Mouse (Mus musculus) adrenal gland, adult 18-20 months (tissue): ENCODE results near the gene Olfr266. TPM values are rescaled to one million over a fixed set of nuclear protein-coding genes. Genes with fewer than 3 reads are reported as not detected.

Experiments used
- DNase-seq, 2 experiments: peaks; one replicate each; pipeline ENCODE4 v3.0.0; 2021 to 2022; ENCODE audit warnings: low spot score in 2 of 2
- long read RNA-seq, 2 experiments: library from polyadenylated mRNA; stranded (forward); transcript quantifications; one replicate each; pipeline ENCODE4 v2.0.0; 2021
- total RNA-seq, 2 experiments: library from RNA; stranded (reverse); gene quantifications; 1 replicate in 1 of 2; 2 replicates in 1 of 2; pipeline ENCODE4 v1.2.3; 2021

Gene Olfr266
- total RNA-seq = not detected
- long read RNA-seq, experiment 1 = 0 reads
- long read RNA-seq, experiment 2 = 0 reads

GRCm38 (mm10) chr3:106826187-106826586 is at the start of gene Olfr266:
TSS of gene Olfr266 (minus strand) at chr3:106826287.
- DNase-seq = no peak

DNA sequence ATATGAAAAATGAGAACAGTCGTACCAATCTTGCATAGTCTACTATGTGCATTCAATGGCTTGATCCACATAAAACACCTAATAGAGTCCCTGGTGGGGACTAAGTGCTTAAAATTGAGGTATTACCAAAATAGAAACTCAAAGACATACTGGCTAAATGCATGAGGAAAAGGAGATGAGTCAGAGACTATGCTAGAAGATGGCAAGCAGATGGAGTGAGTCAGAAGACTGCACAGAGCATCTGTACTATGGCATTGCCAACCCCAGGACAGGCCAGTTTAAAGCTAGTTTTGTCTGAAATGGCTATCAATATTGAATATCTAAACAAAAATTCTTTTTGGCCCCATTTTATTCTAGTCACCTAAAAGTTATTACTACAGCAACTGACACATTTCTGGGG is 49.5 kb upstream of the Olfr266 start:
- DNase-seq = no peak

GRCm38 (mm10) chr3:106872893-106873292 is 46.8 kb upstream of the Olfr266 start:
- no peak for DNase-seq

DNA sequence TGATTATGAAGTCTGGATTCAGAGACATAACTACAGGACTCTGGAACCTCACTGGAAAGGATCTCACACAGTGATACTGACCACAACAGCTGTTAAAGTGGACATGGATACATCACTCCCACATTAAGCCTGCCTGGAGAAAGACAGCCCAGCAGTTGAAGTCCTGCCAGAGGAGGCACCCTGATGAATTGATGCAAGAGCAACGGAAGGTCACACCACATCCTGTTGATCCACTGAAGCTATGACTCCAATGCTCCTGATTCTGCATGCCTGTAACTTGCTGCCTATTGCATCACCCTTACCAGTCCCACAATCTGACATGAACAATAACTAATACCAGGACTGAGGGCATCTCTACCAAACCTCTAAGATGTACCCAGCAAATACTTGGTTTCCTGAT is 6.0 kb upstream of the Olfr266 start:
- DNase-seq = no peak

- no peak for DNase-seq
Measured at GRCm38 (mm10) chr3:106817676-106818075, 8.4 kb downstream of the Olfr266 start.

DNA sequence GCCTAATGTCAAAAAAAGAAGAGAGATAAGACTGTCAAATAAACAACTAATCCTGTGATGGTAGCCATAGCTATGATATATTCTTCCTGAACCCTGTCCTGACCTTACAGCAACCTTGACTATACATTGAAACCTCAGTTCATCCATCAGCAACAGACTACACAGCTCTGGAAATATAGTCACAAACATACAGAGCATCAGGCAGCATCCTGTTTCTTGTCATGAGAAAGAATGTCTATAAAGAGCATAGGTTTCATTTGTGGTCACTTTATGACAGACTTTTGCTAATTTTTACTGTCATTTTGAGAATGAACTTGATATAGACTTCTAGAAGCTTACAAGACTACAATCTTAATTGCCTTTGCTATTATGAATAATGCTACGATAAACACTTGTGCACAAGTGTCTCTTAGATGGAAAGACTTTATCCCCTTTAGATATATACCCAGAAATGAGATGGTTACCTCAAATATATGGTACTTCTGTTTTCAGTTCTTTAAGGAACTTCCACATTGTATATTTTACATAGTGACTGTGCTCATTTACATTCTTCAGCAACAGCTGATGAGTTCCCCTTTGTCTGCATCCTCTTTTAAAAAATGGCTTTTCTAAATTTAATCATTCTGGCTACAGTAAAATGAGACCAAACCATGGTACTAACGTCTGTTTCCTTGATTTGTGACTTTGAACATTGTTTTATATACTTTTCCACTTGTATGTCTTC is 17.0 kb downstream of the Olfr266 start:
- DNase-seq = no peak

DNA sequence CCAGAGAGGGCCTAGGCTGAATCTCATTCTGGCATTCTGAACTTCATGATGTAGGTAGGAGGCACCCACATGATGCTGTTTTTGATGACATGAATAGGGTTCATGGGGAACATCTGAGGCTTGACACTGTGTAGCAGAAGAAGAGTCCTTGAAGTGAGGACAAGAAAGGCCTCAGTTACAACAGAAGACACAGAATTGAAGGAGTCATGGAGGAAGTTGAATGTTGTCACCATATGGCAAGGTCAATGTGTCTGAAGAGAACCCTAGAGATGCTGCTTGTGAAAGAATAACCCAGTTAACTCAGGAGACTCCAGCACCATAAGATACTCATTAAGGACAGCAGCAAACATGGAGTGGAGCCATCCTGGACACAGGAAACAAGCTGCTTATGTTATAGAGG is 28.0 kb downstream of the Olfr266 start:
- DNase-seq = no peak

- no peak for DNase-seq
Measured at GRCm38 (mm10) chr3:106789930-106790329, 36.2 kb downstream of the Olfr266 start, which contains the start of gene Cd53. TSS of gene Cd53 (minus strand) at chr3:106790149.

- no peak for DNase-seq
Measured at GRCm38 (mm10) chr3:106788440-106788887, 37.6 kb downstream of the Olfr266 start.

GRCm38 (mm10) chr3:106787972-106788371 is 38.1 kb downstream of the Olfr266 start:
- DNase-seq = no peak

- DNase-seq = no peak
Measured at GRCm38 (mm10) chr3:106785130-106785529, 41.0 kb downstream of the Olfr266 start.

DNA sequence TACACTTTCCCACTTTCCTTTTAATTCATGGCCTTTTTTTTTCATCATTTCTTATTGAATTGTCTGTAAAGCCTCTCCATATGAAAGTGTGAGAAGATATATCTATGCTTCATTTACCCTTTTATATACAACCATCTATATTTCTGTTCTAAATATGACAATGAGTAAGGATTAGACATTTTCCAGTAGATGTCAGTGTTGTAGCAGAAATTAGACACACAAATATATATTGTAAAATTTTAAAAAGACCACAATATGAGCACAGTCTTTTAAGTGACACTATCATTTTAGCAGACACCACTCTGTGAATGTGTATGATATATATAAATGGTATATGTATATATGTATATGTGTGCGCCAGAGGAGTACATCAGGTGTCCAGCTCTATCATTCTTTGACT is 54.3 kb downstream of the Olfr266 start:
- DNase-seq = no peak

Other genes starting within 250 kb of the Olfr266 start
- 10 to 100 TPM; 13.5 to 14.1 TPM for gene Lrif1, start 141.3 kb downstream of the Olfr266 start, total RNA-seq
- gene Cd53, start 36.1 kb downstream of the Olfr266 start, total RNA-seq = 10 to 100 TPM in 1 of 2 experiments, 1 to 10 TPM in 1; 8.0 to 14.6 TPM
- 1 to 10 TPM in 1 of 2 experiments, under 1 TPM in 1; 0.83 to 1.3 TPM for gene Kcna3, start 209.9 kb upstream of the Olfr266 start, total RNA-seq